Mouse (Mus musculus): ENCODE measurements around the gene Myh1.

The Myh1 gene

GRCm38 (mm10) chr11:67229166-67229565 lies 29.3 kb downstream of the Myh1 start:
- no peak for DNase-seq (ENCODE audit: extremely low read depth, insufficient read length, low spot score)

GRCm38 (mm10) chr11:67229946-67230345 lies 30.1 kb downstream of the Myh1 start:
- no peak for DNase-seq (ENCODE audit: extremely low read depth, insufficient read length, low spot score)

- no peak for DNase-seq (ENCODE audit: extremely low read depth, insufficient read length, low spot score)
Observed at GRCm38 (mm10) chr11:67235639-67236358, 35.9 kb downstream of the Myh1 start.

- no peak for DNase-seq (ENCODE audit: extremely low read depth, insufficient read length, low spot score)
Observed at GRCm38 (mm10) chr11:67236799-67237198, 36.9 kb downstream of the Myh1 start.

GRCm38 (mm10) chr11:67237481-67238079 lies 37.7 kb downstream of the Myh1 start, which contains the start of gene Myh4:
TSS of gene Myh4 (plus strand) at chr11:67238029.
- DNase-seq (ENCODE audit: extremely low read depth, insufficient read length, low spot score), result no peak

GRCm38 (mm10) chr11:67241051-67241450 lies 41.2 kb downstream of the Myh1 start:
- DNase-seq (ENCODE audit: extremely low read depth, insufficient read length, low spot score), result no peak

- no peak for DNase-seq (ENCODE audit: extremely low read depth, insufficient read length, low spot score)
Observed at GRCm38 (mm10) chr11:67253691-67254090, 53.8 kb downstream of the Myh1 start.

GRCm38 (mm10) chr11:67257048-67257447 lies 57.2 kb downstream of the Myh1 start:
- DNase-seq (ENCODE audit: extremely low read depth, insufficient read length, low spot score), result no peak

- no peak for DNase-seq (ENCODE audit: extremely low read depth, insufficient read length, low spot score)
Observed at GRCm38 (mm10) chr11:67260956-67261355, 61.1 kb downstream of the Myh1 start.

All from 3134 (cell line).